Mouse (Mus musculus) liver, adult (tissue): Measurements from ENCODE around the gene Bcam.

Experiments
- GATA4 ChIP-seq: IDR thresholded peaks from 2 replicates; pipeline ENCODE4 v1.6.1; 2014; ENCODE audit warnings: mild to moderate bottlenecking, low read length; ENCODE audit not compliant: insufficient replicate concordance

The Bcam gene

GRCm38 (mm10) chr7:19768251-19768650 lies 2.6 kb downstream of the Bcam start:
- no peak for TF ChIP-seq GATA4

GRCm38 (mm10) chr7:19764581-19764980 lies 6.2 kb downstream of the Bcam start:
- TF ChIP-seq GATA4: no peak

GRCm38 (mm10) chr7:19763829-19764477 lies 6.9 kb downstream of the Bcam start:
- no peak for TF ChIP-seq GATA4

DNA sequence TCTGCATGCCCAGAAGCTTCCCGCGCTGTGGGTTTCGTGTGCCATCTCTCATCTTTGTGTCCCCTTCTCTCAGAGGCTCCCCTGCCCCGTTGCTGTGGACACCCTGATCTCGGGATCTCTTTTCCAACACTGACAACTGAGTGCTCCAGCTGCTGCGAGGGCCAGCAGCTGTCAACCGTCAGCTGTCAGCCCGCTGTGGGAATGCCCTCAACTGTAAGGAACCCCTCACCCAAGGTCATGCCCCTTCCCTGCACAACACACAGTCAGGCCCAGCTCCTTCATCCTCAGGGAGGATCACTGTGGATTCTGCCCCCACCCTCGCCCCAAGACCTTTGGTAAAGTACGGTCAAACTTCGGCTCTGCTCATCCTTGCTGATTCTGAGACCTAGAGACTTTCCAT lies 8.5 kb downstream of the Bcam start:
- TF ChIP-seq GATA4: no peak

GRCm38 (mm10) chr7:19760021-19760420 lies 10.8 kb downstream of the Bcam start:
- TF ChIP-seq GATA4: no peak

DNA sequence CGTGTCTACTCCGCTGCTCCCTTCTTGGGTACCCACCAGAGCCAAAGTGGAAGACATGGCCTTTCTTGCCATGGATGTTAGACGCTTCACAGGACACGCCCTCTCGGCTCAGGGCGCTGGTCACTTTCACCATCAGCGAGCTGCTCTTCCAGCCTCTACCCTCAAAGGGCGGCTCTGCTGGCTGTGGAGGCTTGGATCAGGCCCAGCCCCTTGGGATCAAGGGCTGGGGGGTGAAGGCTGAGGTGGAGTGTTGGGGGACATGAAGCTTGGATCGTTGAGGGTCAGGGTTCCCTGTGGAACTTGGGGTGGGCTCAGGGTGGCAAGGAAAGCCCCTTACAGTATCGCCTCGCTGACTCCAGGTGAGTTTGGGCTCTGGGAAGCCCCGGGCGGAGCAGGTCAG lies 12.2 kb downstream of the Bcam start:
- no peak for TF ChIP-seq GATA4

GRCm38 (mm10) chr7:19755851-19756786 lies 14.7 kb downstream of the Bcam start:
- TF ChIP-seq GATA4: no peak; the same call in 1 of the 2 replicates

- TF ChIP-seq GATA4: no peak
Observed at GRCm38 (mm10) chr7:19755008-19755407, 15.8 kb downstream of the Bcam start.

- no peak for TF ChIP-seq GATA4
Observed at GRCm38 (mm10) chr7:19754065-19754464, 16.8 kb downstream of the Bcam start.

- TF ChIP-seq GATA4: no peak
Observed at GRCm38 (mm10) chr7:19753587-19753986, 17.2 kb downstream of the Bcam start.

DNA sequence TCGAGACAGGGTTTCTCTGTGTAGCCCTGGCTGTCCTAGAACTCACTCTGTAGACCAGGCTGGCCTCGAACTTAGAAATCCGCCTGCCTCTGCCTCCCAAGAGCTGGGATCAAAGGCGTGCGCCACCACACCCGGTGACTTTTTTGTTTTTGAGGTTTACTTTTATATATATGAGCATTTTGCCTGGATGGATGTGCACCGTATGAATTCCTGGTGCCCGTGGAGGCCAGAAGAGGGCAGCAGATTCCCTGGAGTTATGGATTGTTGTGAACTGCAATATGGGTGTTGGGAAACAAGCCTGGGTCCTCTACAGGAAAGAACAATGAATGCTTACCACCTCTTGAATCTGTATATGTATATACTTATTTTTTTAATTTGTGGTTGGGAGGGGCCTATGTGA lies 18.2 kb downstream of the Bcam start:
- no peak for TF ChIP-seq GATA4

DNA sequence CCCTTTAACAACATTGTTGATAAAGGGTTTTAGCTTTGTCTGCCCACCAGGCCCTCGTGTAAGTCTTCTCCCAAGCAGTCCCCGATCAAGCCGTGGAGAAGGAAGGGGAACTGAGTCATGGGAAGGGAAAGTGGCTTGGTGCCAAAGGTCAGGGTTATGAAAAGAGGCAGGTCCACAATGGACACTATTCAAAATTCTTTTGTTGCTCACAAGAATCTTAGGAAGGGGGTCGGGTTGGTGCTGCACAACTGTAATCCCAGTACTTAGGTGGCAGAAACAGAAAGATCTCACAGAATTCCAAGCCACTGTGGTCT lies 19.8 kb downstream of the Bcam start:
- no peak for TF ChIP-seq GATA4

DNA sequence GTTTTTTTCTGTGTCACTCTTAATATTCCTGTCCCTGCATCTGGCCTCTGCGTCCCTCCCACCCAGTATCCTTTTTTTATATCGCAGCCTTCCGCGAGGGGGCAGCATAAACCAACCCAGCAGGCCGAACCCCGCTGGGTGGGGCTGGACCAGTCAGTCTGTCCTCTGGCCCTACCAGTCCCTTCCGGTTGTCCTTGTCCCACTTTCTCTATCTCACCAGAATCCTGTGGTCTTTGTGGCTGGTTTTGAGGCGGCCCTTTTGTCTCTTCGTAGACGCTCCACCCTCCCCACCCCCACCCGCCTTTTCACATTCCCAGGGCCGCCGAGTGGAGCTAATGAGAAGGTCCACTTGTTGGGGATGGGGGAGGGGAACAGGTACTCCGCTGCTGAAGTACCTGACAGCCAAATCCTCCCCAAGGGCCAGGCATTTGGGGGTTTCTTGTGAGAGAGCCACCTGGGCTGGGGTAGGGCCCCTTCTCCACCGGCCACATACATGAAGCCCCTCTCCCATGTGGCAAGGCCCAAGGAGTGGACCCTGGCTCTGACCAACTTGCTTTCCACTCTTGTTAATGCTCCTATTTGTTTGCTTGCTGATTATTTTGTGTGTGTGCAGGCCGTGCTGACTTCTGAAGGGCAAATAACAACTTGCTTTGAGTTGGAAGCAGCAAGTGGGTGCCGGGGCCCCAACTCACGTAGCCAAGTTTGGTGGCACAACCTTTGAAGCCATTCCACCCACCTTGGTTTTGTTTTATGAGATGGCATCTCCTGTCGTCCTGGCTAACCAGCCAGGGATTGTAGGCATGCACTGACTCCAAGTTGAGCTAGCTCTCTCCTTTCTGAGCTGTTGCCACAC lies 20.4 kb downstream of the Bcam start, which contains the start of gene Nectin2:
Gene Nectin2 (minus strand): TSS at position 267 of the 853 bp plus-strand sequence.
- TF ChIP-seq GATA4: no peak

DNA sequence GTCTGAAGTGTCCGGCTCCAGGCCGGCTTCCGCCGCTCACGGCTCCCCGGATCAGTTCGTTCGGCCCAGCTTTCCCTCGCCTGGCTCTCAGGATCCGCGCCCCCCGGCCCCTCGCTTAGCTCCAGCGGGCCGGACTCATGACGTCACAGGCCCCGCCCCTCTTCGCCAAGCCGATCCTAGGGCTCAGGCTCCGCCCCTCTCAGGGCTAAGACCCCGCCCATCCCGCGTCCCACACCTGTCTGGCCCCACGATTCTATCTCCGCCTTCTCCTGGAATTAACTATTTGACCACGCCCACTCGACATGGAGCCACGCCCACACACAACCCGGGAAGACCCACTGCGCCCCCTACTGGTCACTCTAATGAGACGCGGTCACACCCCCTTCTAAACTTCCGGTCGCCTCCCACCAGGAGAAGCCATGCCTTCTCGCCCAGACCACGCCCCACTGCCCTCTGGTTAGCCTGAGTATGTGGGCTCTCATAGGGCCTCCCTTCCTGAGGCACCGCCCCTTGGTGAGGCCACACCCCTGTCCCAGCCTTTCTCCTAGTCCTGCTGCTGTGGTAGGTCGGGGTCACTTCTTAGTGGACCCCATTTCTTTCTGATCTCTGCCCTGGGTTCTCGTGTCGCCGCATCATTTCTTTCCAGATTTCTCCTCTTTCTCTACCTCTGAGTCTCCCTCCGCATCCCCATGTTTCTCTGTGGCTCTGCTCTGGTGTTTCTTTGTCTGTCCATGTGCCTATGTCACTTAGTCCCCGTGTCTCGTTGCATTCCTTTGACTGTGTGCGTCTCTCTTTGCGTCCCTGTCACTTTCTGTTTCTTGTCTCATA lies 21.2 kb downstream of the Bcam start:
- TF ChIP-seq GATA4: peak; percentile 16; the same call in 1 of the 2 replicates
